Mouse (Mus musculus): ENCODE measurements around the gene Gm4969. TPM values are rescaled to one million over a fixed set of nuclear protein-coding genes. Genes with fewer than 3 reads are reported as not detected.
"Not testable (repeated sequence)": the region's sequence is repeated elsewhere in the genome, so short reads cannot be mapped to it uniquely, and the experiment has no call there.

Gene Gm4969
- total RNA-seq, 2 experiments from 2014 or later = 0.33 to 0.71 TPM

GRCm38 (mm10) chr7:19071024-19071423, 47.1 kb downstream of the Gm4969 start:
- not testable (repeated sequence) for DNase-seq (ENCODE audit: low spot score in 2 of 2); H3K4me3 ChIP-seq; H3K27ac ChIP-seq
- TF ChIP-seq CTCF (conservative IDR thresholded peaks at IDR 0.05) = peak; percentile 66

GRCm38 (mm10) chr7:19069500-19069899, 48.7 kb downstream of the Gm4969 start:
- Histone ChIP-seq H3K27ac (no peak overlapping the region), H3K4me3 (no peak overlapping the region)
- DNase-seq (ENCODE audit: low spot score in 2 of 2) = no peak
- TF ChIP-seq CTCF (conservative IDR thresholded peaks at IDR 0.05) = peak; percentile 67

GRCm38 (mm10) chr7:19068707-19069106, 49.5 kb downstream of the Gm4969 start:
- Histone ChIP-seq H3K27ac (no peak overlapping the region), H3K4me3 (no peak overlapping the region)
- peak; percentile 88 for TF ChIP-seq CTCF (conservative IDR thresholded peaks at IDR 0.05)
- DNase-seq (ENCODE audit: low spot score in 2 of 2) = peak in 1 of 2 experiments; percentile 82

- DNase-seq (ENCODE audit: low spot score in 2 of 2) = no peak
- Histone ChIP-seq H3K4me3 (no peak overlapping the region), H3K27ac (no peak overlapping the region)
- no peak for TF ChIP-seq CTCF (conservative IDR thresholded peaks at IDR 0.05)
Measured at GRCm38 (mm10) chr7:19067935-19068334, 50.2 kb downstream of the Gm4969 start.

- no peak overlapping the region for H3K27ac ChIP-seq
- DNase-seq (ENCODE audit: low spot score in 2 of 2) = no peak
- H3K4me3 ChIP-seq = no peak overlapping the region
- TF ChIP-seq CTCF (conservative IDR thresholded peaks at IDR 0.05) = no peak
Measured at GRCm38 (mm10) chr7:19067063-19067462, 51.1 kb downstream of the Gm4969 start.

- no peak for TF ChIP-seq CTCF (conservative IDR thresholded peaks at IDR 0.05)
- Histone ChIP-seq H3K4me3 (no peak overlapping the region), H3K27ac (no peak overlapping the region)
Measured at GRCm38 (mm10) chr7:19065896-19066295, 52.3 kb downstream of the Gm4969 start.

GRCm38 (mm10) chr7:19057405-19057804, 60.8 kb downstream of the Gm4969 start:
- DNase-seq (ENCODE audit: low spot score in 2 of 2) = no peak
- no peak for TF ChIP-seq CTCF (conservative IDR thresholded peaks at IDR 0.05)
- Histone ChIP-seq H3K27ac (no peak overlapping the region), H3K4me3 (no peak overlapping the region)

More at GRCm38 (mm10) chr7:19065896-19066295, 52.3 kb downstream of the Gm4969 start:
- DNase-seq (ENCODE audit: low spot score in 2 of 2) = no peak

- DNase-seq (ENCODE audit: low spot score in 2 of 2) = no peak
- TF ChIP-seq CTCF (conservative IDR thresholded peaks at IDR 0.05) = no peak
- H3K4me3 ChIP-seq = no peak overlapping the region
Measured at GRCm38 (mm10) chr7:19055108-19055507, 63.1 kb downstream of the Gm4969 start.

GRCm38 (mm10) chr7:19054777-19055076, 63.4 kb downstream of the Gm4969 start:
- no peak overlapping the region for H3K27ac ChIP-seq
- no peak overlapping the region for H3K4me3 ChIP-seq
- DNase-seq (ENCODE audit: low spot score in 2 of 2) = no peak
- no peak for TF ChIP-seq CTCF (conservative IDR thresholded peaks at IDR 0.05)

More at GRCm38 (mm10) chr7:19055108-19055507, 63.1 kb downstream of the Gm4969 start:
- H3K27ac ChIP-seq = no peak overlapping the region

GRCm38 (mm10) chr7:19054047-19054776, 64.0 kb downstream of the Gm4969 start, which contains the start of gene Rsph6a:
TSS of gene Rsph6a (plus strand) at chr7:19054690.
- peak; percentile 70 for TF ChIP-seq CTCF (conservative IDR thresholded peaks at IDR 0.05)
- Histone ChIP-seq H3K4me3 (no peak within 1 kb of the TSS), H3K27ac (peak within 1 kb of the TSS; percentile 89)
- peak in 1 of 2 experiments; percentile 59 for DNase-seq (ENCODE audit: low spot score in 2 of 2)

- Histone ChIP-seq H3K27ac (peak overlapping the region; percentile 89), H3K4me3 (no peak overlapping the region)
- DNase-seq (ENCODE audit: low spot score in 2 of 2) = no peak
- no peak for TF ChIP-seq CTCF (conservative IDR thresholded peaks at IDR 0.05)
Measured at GRCm38 (mm10) chr7:19053136-19053532, 65.0 kb downstream of the Gm4969 start.

GRCm38 (mm10) chr7:19052345-19053135, 65.6 kb downstream of the Gm4969 start:
- Histone ChIP-seq H3K4me3 (no peak overlapping the region), H3K27ac (peak overlapping the region; percentile 89)
- peak; percentile 70 to 81 for DNase-seq (ENCODE audit: low spot score in 2 of 2)
- TF ChIP-seq CTCF (conservative IDR thresholded peaks at IDR 0.05) = no peak

- no peak for TF ChIP-seq CTCF (conservative IDR thresholded peaks at IDR 0.05)
- DNase-seq (ENCODE audit: low spot score in 2 of 2) = no peak
- Histone ChIP-seq H3K4me3 (no peak overlapping the region), H3K27ac (peak overlapping the region; percentile 89; the same call in 1 of the 2 replicates)
Measured at GRCm38 (mm10) chr7:19051161-19051560, 67.0 kb downstream of the Gm4969 start.

Data from layer of hippocampus, adult 2 months (tissue).